Mouse (Mus musculus) forebrain, embryonic 11.5 days (tissue): ENCODE results near the gene Emc9. TPM values are rescaled to one million over a fixed set of nuclear protein-coding genes. Genes with fewer than 3 reads are reported as not detected.
A peak's percentile ranks its signal among the peaks of the same experiment; 100 is the strongest.

Experiments used
- ATAC-seq: fragments of 200-750 bp; cut with Nextera tagmentation; replicated peaks from 2 replicates; pipeline ENCODE4 v1.8.0; 2017; ENCODE audit warnings: moderate TSS enrichment; ENCODE audit not compliant: low FRiP score
- DNase-seq: peaks from one replicate; pipeline ENCODE4 v3.0.0-alpha.2; 2017; ENCODE audit warnings: low spot score
- H3K27ac ChIP-seq: fragments of 300-500 bp; sonication (generic); 2 replicates; pipeline ENCODE4 v1.5.1; 2014; ENCODE audit warnings: low read depth, low read length
- H3K27me3 ChIP-seq: fragments of 300-500 bp; sonication (generic); 2 replicates; pipeline ENCODE4 v1.6.1; 2014; ENCODE audit warnings: mild to moderate bottlenecking, low read length, mixed read lengths; ENCODE audit not compliant: control insufficient read depth, insufficient read depth
- H3K36me3 ChIP-seq: fragments of 300-500 bp; sonication (generic); 2 replicates; pipeline ENCODE4 v1.6.1; 2014; ENCODE audit warnings: mild to moderate bottlenecking, low read length, moderate library complexity, mixed read lengths; ENCODE audit not compliant: control insufficient read depth, insufficient read depth
- H3K4me1 ChIP-seq: fragments of 300-500 bp; sonication (generic); replicated peaks from 2 replicates; pipeline ENCODE4 v1.6.1; 2014; ENCODE audit warnings: low read length, mixed read lengths; ENCODE audit not compliant: control insufficient read depth, insufficient read depth
- H3K4me2 ChIP-seq: fragments of 300-500 bp; sonication (generic); 2 replicates; pipeline ENCODE4 v1.6.1; 2014; ENCODE audit warnings: low read depth, mild to moderate bottlenecking, low read length, moderate library complexity, mixed read lengths; ENCODE audit not compliant: severe bottlenecking
- H3K4me3 ChIP-seq: fragments of 300-500 bp; sonication (generic); 2 replicates; pipeline ENCODE4 v1.5.1; 2014; ENCODE audit warnings: low read depth, low read length
- H3K9ac ChIP-seq: fragments of 300-500 bp; sonication (generic); 2 replicates; pipeline ENCODE4 v1.6.1; 2014; ENCODE audit warnings: low read length
- H3K9me3 ChIP-seq: fragments of 300-500 bp; sonication (generic); 2 replicates; pipeline ENCODE4 v1.6.1; 2016; ENCODE audit warnings: low read length, mixed read lengths; ENCODE audit not compliant: control insufficient read depth
- WGBS: fragments of 180-500 bp; shearing (Covaris S2); extraction: QIAGEN DNeasy Blood & Tissue Kit; methylation state at CpG from one replicate; pipeline ENCODE4 v1.1.7; 2014; 5-methylcytosine and 5-hydroxymethylcytosine counted together
- polyA plus RNA-seq: library from polyadenylated mRNA; unstranded; fragments of >200 nt; fragmentation: Nextera tagmentation; extraction: Ambion mirVana; gene quantifications from 2 replicates; pipeline ENCODE4 v1.2.1, GENCODE M21; 2014

The Emc9 gene
- polyA plus RNA-seq, 1 experiment from 2014 or later = 3.4 TPM

DNA sequence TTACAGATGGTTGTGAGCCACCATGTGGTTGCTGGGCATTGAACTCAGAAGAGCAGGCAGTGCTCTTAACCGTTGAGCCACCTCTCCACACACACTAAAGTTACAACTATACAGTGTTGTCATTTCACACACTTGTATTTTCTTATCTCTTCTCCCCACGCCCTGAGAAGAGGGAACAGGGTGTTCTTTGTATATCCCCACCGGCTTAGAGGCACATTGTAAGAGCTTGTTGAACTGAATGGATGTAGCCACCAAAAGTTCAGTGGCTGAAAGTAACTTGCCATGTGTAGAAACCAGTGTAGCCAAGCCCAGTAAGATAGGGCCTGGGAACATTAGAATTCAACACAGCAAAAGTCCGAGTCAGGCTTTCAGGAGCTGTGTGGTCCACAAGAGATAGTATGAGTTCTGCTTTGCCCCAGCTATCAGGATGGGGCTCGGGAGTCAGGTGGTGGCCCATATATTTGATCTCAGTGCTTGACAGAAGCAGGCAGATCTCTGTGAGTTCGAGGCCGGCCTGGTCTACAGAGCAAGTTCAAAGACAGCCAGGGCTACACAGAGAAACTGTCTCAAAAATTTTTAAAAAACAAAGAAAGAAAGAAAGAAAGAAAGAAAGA is 29.6 kb upstream of the Emc9 start:
- H3K27me3 ChIP-seq = no peaks in the 10 kb centered on the region
- no peaks in the 10 kb centered on the region for H3K9me3 ChIP-seq
- WGBS = 85% methylated on average over 7 of the region's 7 CpGs
- H3K4me1 ChIP-seq = peaks cover 3% of the 10 kb centered on the region; the same call in 1 of the 2 replicates
- H3K9ac ChIP-seq = no peak overlapping the region
- no peaks in the 10 kb centered on the region for H3K36me3 ChIP-seq
- DNase-seq = no peak
- H3K4me3 ChIP-seq = no peak overlapping the region
- no peak overlapping the region for H3K27ac ChIP-seq
- no peak for ATAC-seq
- H3K4me2 ChIP-seq = no peak overlapping the region

GRCm38 (mm10) chr14:55613346-55613745 is 28.2 kb upstream of the Emc9 start:
- no peaks in the 10 kb centered on the region for H3K4me1 ChIP-seq
- no peaks in the 10 kb centered on the region for H3K27me3 ChIP-seq
- H3K9me3 ChIP-seq = no peaks in the 10 kb centered on the region
- ATAC-seq (no peak), DNase-seq (no peak)
- no peak overlapping the region for H3K4me3 ChIP-seq
- no peak overlapping the region for H3K4me2 ChIP-seq
- H3K27ac ChIP-seq = no peak overlapping the region
- no peak overlapping the region for H3K9ac ChIP-seq
- H3K36me3 ChIP-seq = no peaks in the 10 kb centered on the region
- WGBS = 83% methylated on average over 6 of the region's 6 CpGs

DNA sequence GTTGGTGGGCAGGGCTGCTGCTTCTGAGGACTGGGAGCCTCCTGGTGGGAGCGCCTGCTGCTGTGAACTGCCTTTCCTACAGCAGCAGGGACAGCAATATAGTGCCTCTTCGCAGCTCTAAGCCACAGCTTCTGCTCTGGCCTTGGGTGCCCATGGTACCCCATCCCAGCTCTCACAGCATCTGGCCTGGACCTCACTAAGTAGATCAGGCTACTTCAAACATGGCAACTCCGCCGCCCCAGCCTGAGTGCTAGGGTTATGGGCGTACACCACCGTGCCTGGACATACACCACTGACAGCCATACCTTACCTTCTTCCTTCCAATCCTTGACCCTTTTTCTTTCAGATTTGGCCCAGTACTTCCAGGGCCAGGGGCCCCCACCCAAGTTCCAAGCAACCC is 23.2 kb upstream of the Emc9 start:
- 94% methylated on average over 6 of the region's 6 CpGs for WGBS
- H3K36me3 ChIP-seq = no peaks in the 10 kb centered on the region; the same call in 1 of the 2 replicates
- no peak overlapping the region for H3K4me3 ChIP-seq
- H3K9me3 ChIP-seq = no peaks in the 10 kb centered on the region
- H3K9ac ChIP-seq = no peak overlapping the region
- no peaks in the 10 kb centered on the region for H3K27me3 ChIP-seq
- ATAC-seq (no peak), DNase-seq (no peak)
- H3K4me2 ChIP-seq = no peak overlapping the region
- H3K4me1 ChIP-seq = no peaks in the 10 kb centered on the region; the same call in 1 of the 2 replicates
- H3K27ac ChIP-seq = no peak overlapping the region

DNA sequence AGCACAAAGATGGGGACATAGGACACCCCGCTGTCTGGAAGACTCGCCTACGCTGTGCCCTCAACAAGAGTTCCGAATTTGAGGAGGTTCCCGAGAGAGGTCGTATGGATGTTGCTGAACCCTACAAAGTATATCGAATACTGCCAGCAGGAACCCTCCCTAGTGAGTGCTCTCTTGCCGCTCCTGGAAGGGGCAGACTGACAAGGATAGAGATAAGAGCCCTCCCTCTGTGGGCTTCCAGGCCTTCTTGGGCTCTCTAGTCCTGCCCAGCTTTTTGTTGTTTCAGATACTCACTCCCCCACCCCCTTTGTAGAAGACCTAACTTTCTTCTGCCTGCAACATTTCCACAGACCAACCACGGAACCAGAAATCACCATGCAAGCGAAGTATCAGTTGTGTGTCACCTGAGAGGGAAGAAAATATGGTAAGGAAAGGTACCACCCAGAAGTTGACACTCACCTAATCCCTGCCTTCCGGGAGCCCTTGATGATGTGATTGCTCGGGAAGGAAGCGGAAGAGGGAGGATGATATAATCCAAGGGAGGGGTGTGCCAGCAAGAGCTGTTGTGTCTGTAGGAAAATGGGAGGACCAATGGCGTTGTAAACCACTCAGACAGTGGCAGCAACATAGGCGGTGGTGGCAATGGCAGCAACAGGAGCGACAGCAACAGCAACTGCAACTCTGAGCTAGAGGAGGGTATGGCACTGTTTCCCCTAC is 20.8 kb upstream of the Emc9 start:
- Histone ChIP-seq H3K4me2 (no peak overlapping the region), H3K4me1 (no peaks in the 10 kb centered on the region; the same call in 1 of the 2 replicates), H3K27me3 (no peaks in the 10 kb centered on the region), H3K9ac (no peak overlapping the region), H3K27ac (no peak overlapping the region), H3K36me3 (peaks cover 3% of the 10 kb centered on the region; the same call in 1 of the 2 replicates), H3K9me3 (no peaks in the 10 kb centered on the region), H3K4me3 (no peak overlapping the region)
- ATAC-seq = no peak
- DNase-seq = no peak
- 92% methylated on average over 16 of the region's 16 CpGs for WGBS

DNA sequence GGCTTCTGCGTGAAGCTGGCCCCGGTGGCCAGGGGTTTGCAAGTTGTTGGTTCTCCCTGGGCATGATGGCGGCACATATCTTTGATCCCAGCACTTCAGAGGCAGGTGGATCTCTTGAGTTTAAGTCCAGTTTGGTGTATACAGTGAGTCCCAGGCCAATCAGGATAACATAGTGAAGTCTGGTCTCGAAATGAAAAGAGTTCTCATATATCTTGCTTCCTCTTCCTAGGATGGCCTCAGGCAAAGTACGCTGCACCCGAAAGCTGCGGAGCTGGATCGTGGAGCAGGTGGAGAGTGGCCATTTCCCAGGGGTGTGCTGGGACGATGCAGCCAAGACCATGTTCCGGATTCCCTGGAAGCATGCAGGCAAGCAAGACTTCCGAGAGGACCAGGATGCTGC is 19.7 kb upstream of the Emc9 start:
- no peak for DNase-seq
- H3K4me2 ChIP-seq = no peak overlapping the region
- H3K27ac ChIP-seq = no peak overlapping the region
- peaks cover 3% of the 10 kb centered on the region; the same call in 1 of the 2 replicates for H3K36me3 ChIP-seq
- H3K27me3 ChIP-seq = no peaks in the 10 kb centered on the region
- 92% methylated on average over 11 of the region's 11 CpGs for WGBS
- no peak for ATAC-seq
- H3K4me3 ChIP-seq = no peak overlapping the region
- H3K9me3 ChIP-seq = no peaks in the 10 kb centered on the region
- H3K9ac ChIP-seq = no peak overlapping the region
- H3K4me1 ChIP-seq = no peaks in the 10 kb centered on the region; the same call in 1 of the 2 replicates

GRCm38 (mm10) chr14:55603633-55604576 is 18.8 kb upstream of the Emc9 start:
- Histone ChIP-seq H3K4me3 (peak overlapping the region; percentile 17), H3K27me3 (no peaks in the 10 kb centered on the region), H3K9ac (peak overlapping the region; percentile 44), H3K27ac (no peak overlapping the region), H3K9me3 (no peaks in the 10 kb centered on the region), H3K4me1 (no peaks in the 10 kb centered on the region; the same call in 1 of the 2 replicates), H3K4me2 (peak overlapping the region; percentile 32; the same call in 1 of the 2 replicates), H3K36me3 (peaks cover 3% of the 10 kb centered on the region; the same call in 1 of the 2 replicates)
- ATAC-seq (peak; percentile 82), DNase-seq (peak; percentile 86)
- 17% methylated on average over 19 of the region's 19 CpGs for WGBS

DNA sequence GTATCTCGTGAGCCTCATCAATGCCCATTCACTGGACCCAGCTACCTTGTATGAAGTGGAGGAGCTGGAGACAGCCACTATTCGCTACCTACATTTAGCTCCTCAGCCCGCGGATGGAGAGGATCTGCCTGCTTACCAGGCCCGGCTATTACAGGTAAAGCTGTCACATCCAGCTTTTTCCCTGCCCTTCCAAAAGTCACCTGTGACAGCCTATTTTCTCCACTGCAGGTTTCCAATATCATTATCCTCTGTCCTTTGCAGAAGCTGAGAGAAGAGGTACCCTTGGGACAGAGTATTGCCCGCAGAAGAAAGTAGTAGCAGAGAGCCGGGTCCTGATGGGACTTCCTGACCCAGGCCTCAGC is 18.1 kb upstream of the Emc9 start, which contains the start of gene Irf9:
Irf9 (plus strand) TSS at position 301 of the 362 bp plus-strand sequence.
- H3K27me3 ChIP-seq = no peaks in the 10 kb centered on the region
- H3K4me3 ChIP-seq = peak within 1 kb of the TSS; percentile 17
- H3K9me3 ChIP-seq = no peaks in the 10 kb centered on the region
- peaks cover 3% of the 10 kb centered on the region; the same call in 1 of the 2 replicates for H3K36me3 ChIP-seq
- peak within 1 kb of the TSS; percentile 32; the same call in 1 of the 2 replicates for H3K4me2 ChIP-seq
- no peak for DNase-seq
- H3K27ac ChIP-seq = no peak within 1 kb of the TSS
- peak within 1 kb of the TSS; percentile 44 for H3K9ac ChIP-seq
- ATAC-seq = no peak
- 92% methylated on average over 7 of the region's 7 CpGs for WGBS
- no peaks in the 10 kb centered on the region; the same call in 1 of the 2 replicates for H3K4me1 ChIP-seq
